Mouse (Mus musculus): ENCODE measurements around the gene Tom1l2.

- TF ChIP-seq CTCF (conservative IDR thresholded peaks at IDR 0.05 in 1 of 2, IDR thresholded peaks at IDR 0.05 in 1 of 2; ENCODE audit: low read depth in 2 of 2, low read length in 2 of 2) (no peak), ZC3H11A (IDR thresholded peaks at IDR 0.05; ENCODE audit: low read depth, low read length) (no peak), POLR2A (IDR thresholded peaks at IDR 0.05; ENCODE audit: low read depth, low read length) (no peak), JUND (conservative IDR thresholded peaks at IDR 0.05; ENCODE audit: low read depth, low read length) (no peak)
Observed at GRCm38 (mm10) chr11:60189501-60190040, 163.1 kb downstream of the Tom1l2 start.
